Mouse (Mus musculus): Measurements from ENCODE around the gene Vtcn1.

DNA sequence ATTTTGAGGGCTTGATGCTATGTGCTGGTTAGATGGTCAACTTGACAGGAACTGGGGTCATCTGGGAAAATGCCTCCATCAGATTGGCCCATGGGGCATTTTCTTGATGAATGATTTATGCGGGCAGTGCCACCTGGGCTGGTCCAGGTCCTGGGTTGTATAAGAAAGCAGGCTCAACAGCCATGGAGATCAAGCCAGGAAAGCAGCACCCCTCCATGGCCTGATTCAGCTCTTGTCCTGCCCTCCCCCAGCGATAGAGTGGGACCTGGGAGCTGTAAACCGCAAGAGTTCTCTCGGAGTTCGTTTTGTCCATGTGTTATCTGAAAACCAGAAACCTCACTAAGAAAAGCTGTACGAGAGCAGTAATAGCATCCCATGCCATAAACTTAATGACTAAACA lies 110.3 kb downstream of the Vtcn1 start:
- TF ChIP-seq CTCF (IDR thresholded peaks at IDR 0.05; ENCODE audit: low read depth, low read length) (no peak), GATA1 (IDR thresholded peaks at IDR 0.05; ENCODE audit: borderline replicate concordance, low read length) (no peak), POLR2AphosphoS5 (IDR thresholded peaks at IDR 0.05; ENCODE audit: insufficient replicate concordance, low read depth, low read length) (no peak), TAL1 (conservative IDR thresholded peaks at IDR 0.05; ENCODE audit: low read depth, low read length) (no peak), GATA2 (IDR thresholded peaks at IDR 0.05; ENCODE audit: borderline replicate concordance, low read depth, low read length) (no peak)

All from G1E (cell line).